Mouse (Mus musculus) gonadal fat pad, adult 2 months (tissue): ENCODE results near the gene Fto. TPM values are rescaled to one million over a fixed set of nuclear protein-coding genes. Genes with fewer than 3 reads are reported as not detected.

Source experiments
- DNase-seq: peaks from one replicate; pipeline ENCODE4 v3.0.0-alpha.2; 2012; ENCODE audit warnings: low read depth
- polyA plus RNA-seq: library from polyadenylated mRNA; depleted of rRNA; stranded (reverse); fragments of >200 nt; gene quantifications from 2 replicates; pipeline ENCODE4 v1.2.3, GENCODE M21; 2012

Gene Fto
- polyA plus RNA-seq, 1 experiment, result 37.7 TPM

GRCm38 (mm10) chr8:91611723-91612362 is 298.5 kb downstream of the Fto start:
- DNase-seq, result no peak

GRCm38 (mm10) chr8:91612387-91613130 is 299.2 kb downstream of the Fto start:
- no peak for DNase-seq

GRCm38 (mm10) chr8:91613603-91614002 is 300.3 kb downstream of the Fto start:
- no peak for DNase-seq

GRCm38 (mm10) chr8:91615196-91615595 is 301.9 kb downstream of the Fto start:
- no peak for DNase-seq

- no peak for DNase-seq
These were observed 302.7 kb downstream of the Fto start for GRCm38 (mm10) chr8:91615781-91616683.

- no peak for DNase-seq
These were observed 304.4 kb downstream of the Fto start for GRCm38 (mm10) chr8:91617772-91618171.

GRCm38 (mm10) chr8:91622757-91623156 is 309.4 kb downstream of the Fto start:
- DNase-seq, result no peak

- DNase-seq, result no peak
These were observed 312.6 kb downstream of the Fto start for GRCm38 (mm10) chr8:91625686-91626558.

GRCm38 (mm10) chr8:91629594-91629993 is 316.3 kb downstream of the Fto start:
- DNase-seq, result no peak

GRCm38 (mm10) chr8:91630320-91631033 is 317.2 kb downstream of the Fto start:
- DNase-seq, result no peak

- no peak for DNase-seq
These were observed 319.1 kb downstream of the Fto start for GRCm38 (mm10) chr8:91632411-91632810.

- DNase-seq, result no peak
These were observed 322.1 kb downstream of the Fto start for GRCm38 (mm10) chr8:91635406-91635805.

- DNase-seq, result no peak
These were observed 323.6 kb downstream of the Fto start for GRCm38 (mm10) chr8:91636887-91637286.

GRCm38 (mm10) chr8:91637684-91638083 is 324.4 kb downstream of the Fto start:
- DNase-seq, result no peak

- DNase-seq, result no peak
These were observed 324.9 kb downstream of the Fto start for GRCm38 (mm10) chr8:91638256-91638655.

GRCm38 (mm10) chr8:91640471-91640870 is 327.1 kb downstream of the Fto start:
- DNase-seq, result no peak

GRCm38 (mm10) chr8:91645484-91645883 is 332.2 kb downstream of the Fto start:
- no peak for DNase-seq

- no peak for DNase-seq
These were observed 334.6 kb downstream of the Fto start for GRCm38 (mm10) chr8:91647959-91648358.

- DNase-seq, result no peak
These were observed 335.5 kb downstream of the Fto start for GRCm38 (mm10) chr8:91648776-91649175.

- DNase-seq, result no peak
These were observed 340.2 kb downstream of the Fto start for GRCm38 (mm10) chr8:91653561-91653960.

- no peak for DNase-seq
These were observed 344.1 kb downstream of the Fto start for GRCm38 (mm10) chr8:91657381-91657780.
